Mouse (Mus musculus) bone marrow, adult 2 months (tissue): Measurements from ENCODE around the gene Fcho2. TPM values are rescaled to one million over a fixed set of nuclear protein-coding genes. Genes with fewer than 3 reads are reported as not detected.

ENCODE experiments used
- H3K27ac ChIP-seq: fragments of 200-500 bp; 2 replicates; pipeline ENCODE4 v1.5.1; 2012; ENCODE audit warnings: low read depth, mild to moderate bottlenecking, control low read depth, inconsistent platforms, low read length; ENCODE audit not compliant: control insufficient read depth, poor library complexity, insufficient read depth
- H3K4me1 ChIP-seq: fragments of 200-500 bp; 2 replicates; pipeline ENCODE4 v1.6.1; 2011; ENCODE audit warnings: low read length; ENCODE audit not compliant: control insufficient read depth, insufficient read depth
- H3K4me3 ChIP-seq: fragments of 200-500 bp; replicated peaks from 2 replicates; pipeline ENCODE3; 2011; ENCODE audit warnings: mild to moderate bottlenecking, low read depth, low read length, control low read depth; ENCODE audit not compliant: control insufficient read depth
- CTCF ChIP-seq: fragments of 200-500 bp; IDR thresholded peaks from 2 replicates; pipeline ENCODE4 v1.5.1; 2011; ENCODE audit warnings: low read length, control low read depth; ENCODE audit not compliant: control insufficient read depth, insufficient read depth
- POLR2A ChIP-seq: fragments of 200-500 bp; IDR thresholded peaks from 2 replicates; pipeline ENCODE4 v1.6.1; 2011; ENCODE audit warnings: low read depth, mild to moderate bottlenecking, control low read depth, low read length, borderline replicate concordance; ENCODE audit not compliant: control insufficient read depth
- WGBS: fragments of 180-500 bp; shearing (Covaris S2); methylation state at CpG from one replicate; pipeline ENCODE4 v1.1.7; 2018; 5-methylcytosine and 5-hydroxymethylcytosine counted together
- polyA plus RNA-seq: library from polyadenylated mRNA; stranded (reverse); fragments of >200 nt; gene quantifications from 2 replicates; pipeline ENCODE4 v1.2.4, GENCODE M21; 2011; ENCODE audit warnings: low replicate concordance; ENCODE audit not compliant: missing spikeins, insufficient read depth, insufficient read length

Fcho2 gene
- polyA plus RNA-seq, 1 experiment: 96.2 TPM

DNA sequence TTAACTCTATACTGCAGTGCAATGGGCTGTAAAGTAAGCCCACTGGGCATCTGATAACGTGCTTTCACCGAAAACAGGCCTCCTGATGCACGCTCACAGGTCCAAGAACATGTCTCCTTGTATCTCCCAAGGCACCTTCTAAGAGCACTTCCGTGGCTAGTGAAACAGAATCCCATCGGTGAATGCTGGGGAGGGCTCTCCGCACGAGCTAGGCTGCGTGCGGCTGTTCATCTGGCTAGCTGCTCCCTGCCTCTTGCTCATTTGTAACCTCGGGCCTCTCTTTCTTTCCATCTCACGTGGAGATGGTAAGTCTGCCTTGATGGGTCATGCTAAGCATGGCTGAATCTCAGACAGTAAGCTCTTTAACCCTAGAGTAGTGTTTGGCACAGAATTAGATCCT is 124.4 kb downstream of the Fcho2 start:
- Histone ChIP-seq H3K4me1 (peaks cover 1% of the 10 kb centered on the region; the same call in 1 of the 2 replicates), H3K27ac (no peak overlapping the region), H3K4me3 (no peak overlapping the region)
- 88% methylated on average over 11 of the region's 11 CpGs for WGBS
- TF ChIP-seq CTCF (no peak), POLR2A (no peak)

- H3K27ac ChIP-seq: no peak overlapping the region
- 76% methylated on average over 11 of the region's 11 CpGs for WGBS
- TF ChIP-seq CTCF: no peak
- TF ChIP-seq POLR2A: no peak
- H3K4me3 ChIP-seq: no peak overlapping the region
- peaks cover 1% of the 10 kb centered on the region; the same call in 1 of the 2 replicates for H3K4me1 ChIP-seq
These were observed 125.5 kb downstream of the Fcho2 start for GRCm38 (mm10) chr13:98689605-98690290.

DNA sequence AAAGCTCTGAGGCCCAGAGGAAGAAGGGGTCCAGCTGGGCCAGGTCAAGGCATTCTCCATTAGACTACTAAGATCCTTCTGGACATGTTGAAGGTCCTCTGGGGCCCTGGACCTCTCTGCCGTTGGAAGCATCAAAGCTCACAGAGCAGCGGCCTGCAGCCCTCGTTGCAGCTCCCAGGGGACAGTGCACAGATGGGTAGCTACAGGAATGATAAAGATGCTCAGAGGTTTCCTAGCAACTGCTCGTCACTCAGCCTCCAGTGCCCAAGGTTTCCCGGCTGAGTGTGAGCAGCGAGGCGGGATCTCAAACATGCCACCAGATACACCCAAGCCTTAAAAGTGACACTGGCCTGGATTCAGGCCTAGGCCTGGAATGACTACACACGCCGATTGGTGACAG is 127.3 kb downstream of the Fcho2 start:
- no peak overlapping the region for H3K4me3 ChIP-seq
- TF ChIP-seq POLR2A: no peak
- TF ChIP-seq CTCF: no peak
- H3K4me1 ChIP-seq: no peaks in the 10 kb centered on the region; the same call in 1 of the 2 replicates
- H3K27ac ChIP-seq: no peak overlapping the region
- 86% methylated on average over 9 of the region's 9 CpGs for WGBS

GRCm38 (mm10) chr13:98684144-98684900 is 130.9 kb downstream of the Fcho2 start:
- H3K27ac ChIP-seq: no peak overlapping the region
- TF ChIP-seq CTCF (no peak), POLR2A (no peak)
- no peaks in the 10 kb centered on the region; the same call in 1 of the 2 replicates for H3K4me1 ChIP-seq
- WGBS: 57% methylated on average over 9 of the region's 9 CpGs
- no peak overlapping the region for H3K4me3 ChIP-seq

DNA sequence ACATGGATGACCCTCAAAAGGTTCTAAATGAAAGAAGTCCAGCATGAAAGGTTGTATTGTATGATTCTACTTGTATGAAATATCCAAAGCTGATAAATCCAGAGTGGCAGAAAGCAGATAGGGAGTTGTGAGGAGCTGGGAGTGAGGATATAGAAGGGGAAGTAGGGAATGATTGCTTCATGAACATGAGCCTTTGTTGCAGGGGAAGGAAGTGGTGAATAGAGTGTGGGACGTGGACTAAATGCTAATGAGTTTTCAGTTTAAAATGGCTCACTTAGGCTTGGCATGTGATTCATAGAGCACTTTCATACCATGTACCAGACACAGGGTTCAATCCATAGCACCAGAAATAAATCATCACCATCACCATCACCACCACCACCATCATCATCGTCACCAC is 131.8 kb downstream of the Fcho2 start:
- no peak overlapping the region for H3K27ac ChIP-seq
- no peak for TF ChIP-seq POLR2A
- TF ChIP-seq CTCF: no peak
- H3K4me3 ChIP-seq: no peak overlapping the region
- WGBS: 48% methylated on average over 2 of the region's 2 CpGs
- no peaks in the 10 kb centered on the region; the same call in 1 of the 2 replicates for H3K4me1 ChIP-seq

DNA sequence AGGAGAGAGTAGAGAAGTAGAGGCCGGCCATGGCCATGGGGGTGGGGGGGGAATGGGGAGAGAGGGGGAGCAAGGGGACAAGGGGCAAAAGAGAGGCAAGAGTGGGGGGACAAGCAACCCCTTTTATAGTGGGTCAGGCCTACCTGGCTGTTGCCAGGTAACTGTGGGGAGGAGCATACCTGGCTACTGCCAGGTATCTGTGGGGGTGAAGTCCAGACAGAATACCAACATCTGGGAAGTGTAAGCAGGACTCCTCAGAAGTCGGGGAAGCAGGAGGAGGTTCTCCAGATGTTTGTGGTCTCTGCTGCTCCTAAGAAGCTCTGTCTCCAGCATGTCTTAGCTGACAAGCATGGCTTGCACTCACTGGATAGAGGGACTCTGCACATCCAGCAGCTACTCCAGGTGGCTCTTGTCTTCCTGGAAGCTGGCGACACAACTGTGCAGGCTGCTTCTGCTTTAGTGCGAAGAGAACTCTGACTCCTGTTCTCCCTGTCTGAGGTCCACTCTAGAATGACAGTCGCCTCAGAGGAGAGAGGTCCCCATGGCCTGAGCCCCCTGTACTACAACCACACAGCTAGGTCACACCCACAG is 134.7 kb downstream of the Fcho2 start:
- 73% methylated on average over 5 of the region's 5 CpGs for whole genome bisulfite sequencing
- no peak overlapping the region for H3K27ac ChIP-seq
- TF ChIP-seq CTCF: no peak
- TF ChIP-seq POLR2A: no peak
- no peak overlapping the region for H3K4me3 ChIP-seq
- no peaks in the 10 kb centered on the region; the same call in 1 of the 2 replicates for H3K4me1 ChIP-seq

DNA sequence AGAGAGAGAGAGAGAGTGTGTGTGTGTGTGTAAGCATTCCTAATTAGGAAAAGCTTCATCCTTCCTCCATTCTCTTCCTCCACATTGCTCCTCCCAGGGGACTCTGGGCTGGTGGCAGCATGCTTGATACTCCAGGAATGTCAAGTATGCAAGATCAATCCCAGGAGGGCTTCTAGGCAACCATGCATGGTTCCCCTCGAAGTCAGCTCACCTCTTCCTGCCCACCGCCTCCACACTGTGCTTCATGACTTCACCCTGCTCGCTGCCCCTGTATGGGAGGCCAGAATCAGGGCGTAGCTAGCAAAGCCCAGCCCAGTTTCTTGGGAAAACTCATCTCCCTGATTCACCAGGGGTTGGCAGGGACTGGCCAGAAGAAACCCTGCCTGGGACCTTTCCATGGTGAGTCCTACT is 135.6 kb downstream of the Fcho2 start:
- no peak for TF ChIP-seq POLR2A
- no peak for TF ChIP-seq CTCF
- 50% methylated on average over 4 of the region's 4 CpGs for WGBS
- Histone ChIP-seq H3K4me1 (no peaks in the 10 kb centered on the region; the same call in 1 of the 2 replicates), H3K4me3 (no peak overlapping the region), H3K27ac (no peak overlapping the region)

DNA sequence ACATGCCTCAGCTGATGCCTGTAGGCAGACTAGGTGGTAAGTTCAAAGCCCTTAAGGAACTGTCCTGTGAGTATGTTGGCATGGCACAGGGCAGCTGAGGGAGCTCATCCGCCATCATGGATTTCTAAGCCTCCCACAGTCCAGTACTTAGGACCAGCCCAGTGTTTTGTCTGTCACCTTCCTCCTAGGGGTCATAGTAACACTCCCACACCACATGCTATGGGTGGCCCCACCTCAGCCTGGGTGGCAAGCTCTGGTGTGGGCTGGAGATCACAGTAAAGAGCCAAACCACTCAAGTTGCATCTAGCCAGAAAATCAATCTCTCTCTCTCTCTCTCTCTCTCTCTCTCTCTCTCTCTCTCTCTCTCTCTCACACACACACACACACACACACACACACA is 136.0 kb downstream of the Fcho2 start:
- Histone ChIP-seq H3K4me3 (no peak overlapping the region), H3K27ac (no peak overlapping the region), H3K4me1 (no peaks in the 10 kb centered on the region; the same call in 1 of the 2 replicates)
- WGBS: 82% methylated on average over 1 of the region's 1 CpGs
- TF ChIP-seq CTCF (no peak), POLR2A (no peak)
